Mouse (Mus musculus): Measurements from ENCODE around the gene Rab11b. TPM values are rescaled to one million over a fixed set of nuclear protein-coding genes. Genes with fewer than 3 reads are reported as not detected.

Rab11b gene
- polyA plus RNA-seq, 1 experiment from 2014 or later, result 115 TPM

Other genes with a start within 250 kb of the Rab11b start
- gene Adamts10, start 236.3 kb downstream of the Rab11b start, polyA plus RNA-seq (2015; fragmentation: Nextera tagmentation; extraction: Ambion mirVana), result 5.1 and 6.6 TPM in 2 replicates
- gene Myo1f, start 204.8 kb downstream of the Rab11b start, polyA plus RNA-seq (2015; fragmentation: Nextera tagmentation; extraction: Ambion mirVana), result 11.2 and 12.7 TPM in 2 replicates
- gene Zfp414, start 131.4 kb downstream of the Rab11b start, polyA plus RNA-seq (2015; fragmentation: Nextera tagmentation; extraction: Ambion mirVana), result 14.4 and 17.9 TPM in 2 replicates
- gene Pram1, start 122.5 kb downstream of the Rab11b start, polyA plus RNA-seq (2015; fragmentation: Nextera tagmentation; extraction: Ambion mirVana), result 4.0 and 5.6 TPM in 2 replicates
- gene Hnrnpm, start 73.7 kb downstream of the Rab11b start, polyA plus RNA-seq (2015; fragmentation: Nextera tagmentation; extraction: Ambion mirVana), result 121 and 124 TPM in 2 replicates
- gene March2, start 41.9 kb downstream of the Rab11b start, polyA plus RNA-seq (2015; fragmentation: Nextera tagmentation; extraction: Ambion mirVana), result 256 and 281 TPM in 2 replicates
- gene Angptl4, start 21.3 kb upstream of the Rab11b start, polyA plus RNA-seq (2015; fragmentation: Nextera tagmentation; extraction: Ambion mirVana), result 29.3 and 29.6 TPM in 2 replicates
- 10.0 and 13.7 TPM in 2 replicates for gene Kank3, start 50.0 kb upstream of the Rab11b start, polyA plus RNA-seq (2015; fragmentation: Nextera tagmentation; extraction: Ambion mirVana)
- gene Rps28, start 64.0 kb upstream of the Rab11b start, polyA plus RNA-seq (2015; fragmentation: Nextera tagmentation; extraction: Ambion mirVana), result 389 and 463 TPM in 2 replicates
- 243 and 245 TPM in 2 replicates for gene Ndufa7, start 64.0 kb upstream of the Rab11b start, polyA plus RNA-seq (2015; fragmentation: Nextera tagmentation; extraction: Ambion mirVana)
- 11.9 and 12.1 TPM in 2 replicates for gene Cd320, start 82.6 kb upstream of the Rab11b start, polyA plus RNA-seq (2015; fragmentation: Nextera tagmentation; extraction: Ambion mirVana)
- not detected in 2 replicates for gene Gm7029, start 113.3 kb upstream of the Rab11b start, polyA plus RNA-seq (2015; fragmentation: Nextera tagmentation; extraction: Ambion mirVana)
- 5.8 and 6.1 TPM in 2 replicates for gene Kifc1, start 130.1 kb upstream of the Rab11b start, polyA plus RNA-seq (2015; fragmentation: Nextera tagmentation; extraction: Ambion mirVana)
- gene Platr17, start 144.6 kb upstream of the Rab11b start, polyA plus RNA-seq (2015; fragmentation: Nextera tagmentation; extraction: Ambion mirVana), result 0.21 and 0.54 TPM in 2 replicates
- 18.6 and 19.6 TPM in 2 replicates for gene Daxx, start 148.9 kb upstream of the Rab11b start, polyA plus RNA-seq (2015; fragmentation: Nextera tagmentation; extraction: Ambion mirVana)
- gene Tapbp, start 155.4 kb upstream of the Rab11b start, polyA plus RNA-seq (2015; fragmentation: Nextera tagmentation; extraction: Ambion mirVana), result 31.0 and 34.6 TPM in 2 replicates
- 7.8 and 9.1 TPM in 2 replicates for gene Zbtb22, start 155.4 kb upstream of the Rab11b start, polyA plus RNA-seq (2015; fragmentation: Nextera tagmentation; extraction: Ambion mirVana)
- gene Rgl2, start 169.0 kb upstream of the Rab11b start, polyA plus RNA-seq (2015; fragmentation: Nextera tagmentation; extraction: Ambion mirVana), result 7.8 and 9.0 TPM in 2 replicates
- gene Pfdn6, start 179.8 kb upstream of the Rab11b start, polyA plus RNA-seq (2015; fragmentation: Nextera tagmentation; extraction: Ambion mirVana), result 83.8 and 96.4 TPM in 2 replicates
- gene Wdr46, start 180.1 kb upstream of the Rab11b start, polyA plus RNA-seq (2015; fragmentation: Nextera tagmentation; extraction: Ambion mirVana), result 12.2 and 13.4 TPM in 2 replicates
- 2.2 and 2.3 TPM in 2 replicates for gene B3galt4, start 191.0 kb upstream of the Rab11b start, polyA plus RNA-seq (2015; fragmentation: Nextera tagmentation; extraction: Ambion mirVana)
- gene Vps52, start 195.3 kb upstream of the Rab11b start, polyA plus RNA-seq (2015; fragmentation: Nextera tagmentation; extraction: Ambion mirVana), result 21.3 and 21.9 TPM in 2 replicates
- 904 and 1,002 TPM in 2 replicates for gene Rps18, start 195.5 kb upstream of the Rab11b start, polyA plus RNA-seq (2015; fragmentation: Nextera tagmentation; extraction: Ambion mirVana)
- 126 and 139 TPM in 2 replicates for gene H2-K1, start 239.8 kb upstream of the Rab11b start, polyA plus RNA-seq (2015; fragmentation: Nextera tagmentation; extraction: Ambion mirVana)